Mouse (Mus musculus): Measurements from ENCODE around the gene Kcnb1. TPM values are rescaled to one million over a fixed set of nuclear protein-coding genes. Genes with fewer than 3 reads are reported as not detected.

Gene Kcnb1
- polyA plus RNA-seq, 1 experiment from 2014 or later, result 0.49 TPM

- H3K27me3 ChIP-seq (replicated peaks), result peaks cover 63% of the 10 kb centered on the region
- ATAC-seq (ENCODE audit: extremely low read depth, insufficient number of reproducible peaks, low FRiP score, low TSS enrichment), result no peak
- no peak overlapping the region for H3K9ac ChIP-seq
- H3K9me3 ChIP-seq, result no peaks in the 10 kb centered on the region
- no peak overlapping the region for H3K4me3 ChIP-seq
- 68% methylated on average over 2 of the region's 2 CpGs for WGBS
- H3K27ac ChIP-seq (replicated peaks), result no peak overlapping the region
- no peak overlapping the region for H3K4me2 ChIP-seq
- H3K36me3 ChIP-seq, result no peaks in the 10 kb centered on the region
- H3K4me1 ChIP-seq, result peaks cover 20% of the 10 kb centered on the region
These were observed 4.5 kb downstream of the Kcnb1 start for GRCm38 (mm10) chr2:167185432-167185831.

- no peak overlapping the region for H3K9ac ChIP-seq
- no peaks in the 10 kb centered on the region for H3K4me1 ChIP-seq
- WGBS, result 73% methylated on average over 14 of the region's 14 CpGs
- no peaks in the 10 kb centered on the region for H3K36me3 ChIP-seq
- H3K27ac ChIP-seq (replicated peaks), result no peak overlapping the region
- no peaks in the 10 kb centered on the region for H3K9me3 ChIP-seq
- H3K4me2 ChIP-seq, result no peak overlapping the region
- H3K27me3 ChIP-seq (replicated peaks), result peaks cover 44% of the 10 kb centered on the region
- no peak overlapping the region for H3K4me3 ChIP-seq
- no peak for ATAC-seq (ENCODE audit: extremely low read depth, insufficient number of reproducible peaks, low FRiP score, low TSS enrichment)
These were observed 8.1 kb downstream of the Kcnb1 start for GRCm38 (mm10) chr2:167181662-167182389.

- 70% methylated on average over 8 of the region's 8 CpGs for WGBS
These were observed 8.9 kb downstream of the Kcnb1 start for GRCm38 (mm10) chr2:167181096-167181495.

GRCm38 (mm10) chr2:167179301-167179700 is 10.7 kb downstream of the Kcnb1 start:
- Histone ChIP-seq H3K4me1 (no peaks in the 10 kb centered on the region), H3K36me3 (no peaks in the 10 kb centered on the region), H3K9ac (no peak overlapping the region), H3K4me3 (no peak overlapping the region), H3K27me3 (replicated peaks) (peaks cover 22% of the 10 kb centered on the region; the same call in 1 of the 2 replicates), H3K9me3 (no peaks in the 10 kb centered on the region), H3K4me2 (no peak overlapping the region), H3K27ac (replicated peaks) (no peak overlapping the region)
- no peak for ATAC-seq (ENCODE audit: extremely low read depth, insufficient number of reproducible peaks, low FRiP score, low TSS enrichment)
- WGBS, result 70% methylated on average over 10 of the region's 10 CpGs

More at GRCm38 (mm10) chr2:167181096-167181495, 8.9 kb downstream of the Kcnb1 start:
- Histone ChIP-seq H3K9me3 (no peaks in the 10 kb centered on the region), H3K27me3 (replicated peaks) (peaks cover 37% of the 10 kb centered on the region), H3K4me3 (no peak overlapping the region), H3K4me1 (no peaks in the 10 kb centered on the region), H3K4me2 (no peak overlapping the region), H3K27ac (replicated peaks) (no peak overlapping the region), H3K36me3 (no peaks in the 10 kb centered on the region), H3K9ac (no peak overlapping the region)
- no peak for ATAC-seq (ENCODE audit: extremely low read depth, insufficient number of reproducible peaks, low FRiP score, low TSS enrichment)

GRCm38 (mm10) chr2:167177231-167177641 is 12.7 kb downstream of the Kcnb1 start:
- no peak for ATAC-seq (ENCODE audit: extremely low read depth, insufficient number of reproducible peaks, low FRiP score, low TSS enrichment)
- no peak overlapping the region for H3K4me2 ChIP-seq
- H3K4me3 ChIP-seq, result no peak overlapping the region
- peaks cover 22% of the 10 kb centered on the region; the same call in 1 of the 2 replicates for H3K27me3 ChIP-seq (replicated peaks)
- H3K9ac ChIP-seq, result no peak overlapping the region
- H3K9me3 ChIP-seq, result no peaks in the 10 kb centered on the region
- no peaks in the 10 kb centered on the region for H3K4me1 ChIP-seq
- WGBS, result 62% methylated on average over 10 of the region's 10 CpGs
- no peaks in the 10 kb centered on the region for H3K36me3 ChIP-seq
- no peak overlapping the region for H3K27ac ChIP-seq (replicated peaks)

- no peak overlapping the region for H3K27ac ChIP-seq (replicated peaks)
- H3K36me3 ChIP-seq, result no peaks in the 10 kb centered on the region
- H3K9ac ChIP-seq, result no peak overlapping the region
- no peak for ATAC-seq (ENCODE audit: extremely low read depth, insufficient number of reproducible peaks, low FRiP score, low TSS enrichment)
- no peaks in the 10 kb centered on the region for H3K9me3 ChIP-seq
- H3K4me2 ChIP-seq, result no peak overlapping the region
- H3K4me3 ChIP-seq, result no peak overlapping the region
- WGBS, result 82% methylated on average over 6 of the region's 6 CpGs
- H3K4me1 ChIP-seq, result no peaks in the 10 kb centered on the region
- H3K27me3 ChIP-seq (replicated peaks), result peaks cover 18% of the 10 kb centered on the region; the same call in 1 of the 2 replicates
These were observed 14.7 kb downstream of the Kcnb1 start for GRCm38 (mm10) chr2:167175284-167175683.

- Histone ChIP-seq H3K4me2 (no peak overlapping the region), H3K9ac (no peak overlapping the region), H3K27ac (replicated peaks) (peak overlapping the region; percentile 73), H3K9me3 (no peaks in the 10 kb centered on the region), H3K36me3 (no peaks in the 10 kb centered on the region), H3K4me1 (peaks cover 8% of the 10 kb centered on the region), H3K27me3 (replicated peaks) (peaks cover 11% of the 10 kb centered on the region; the same call in 1 of the 2 replicates), H3K4me3 (no peak overlapping the region)
- 55% methylated on average over 5 of the region's 5 CpGs for WGBS
- ATAC-seq (ENCODE audit: extremely low read depth, insufficient number of reproducible peaks, low FRiP score, low TSS enrichment), result no peak
These were observed 16.7 kb downstream of the Kcnb1 start for GRCm38 (mm10) chr2:167173051-167173875.

GRCm38 (mm10) chr2:167167515-167168212 is 22.3 kb downstream of the Kcnb1 start:
- no peak overlapping the region for H3K4me3 ChIP-seq
- peaks cover 24% of the 10 kb centered on the region for H3K4me1 ChIP-seq
- WGBS, result 38% methylated on average over 11 of the region's 11 CpGs
- no peaks in the 10 kb centered on the region for H3K36me3 ChIP-seq
- ATAC-seq (ENCODE audit: extremely low read depth, insufficient number of reproducible peaks, low FRiP score, low TSS enrichment), result no peak; the same call in 1 of the 2 replicates
- no peaks in the 10 kb centered on the region for H3K9me3 ChIP-seq
- no peak overlapping the region for H3K4me2 ChIP-seq
- no peak overlapping the region for H3K9ac ChIP-seq
- peaks cover 6% of the 10 kb centered on the region; the same call in 1 of the 2 replicates for H3K27me3 ChIP-seq (replicated peaks)
- peak overlapping the region; percentile 59 for H3K27ac ChIP-seq (replicated peaks)

- no peak overlapping the region for H3K4me3 ChIP-seq
- ATAC-seq (ENCODE audit: extremely low read depth, insufficient number of reproducible peaks, low FRiP score, low TSS enrichment), result no peak
- H3K27ac ChIP-seq (replicated peaks), result no peak overlapping the region
- peaks cover 4% of the 10 kb centered on the region; the same call in 1 of the 2 replicates for H3K27me3 ChIP-seq (replicated peaks)
- H3K4me2 ChIP-seq, result no peak overlapping the region
- 71% methylated on average over 9 of the region's 9 CpGs for whole genome bisulfite sequencing
- no peaks in the 10 kb centered on the region for H3K36me3 ChIP-seq
- H3K9ac ChIP-seq, result no peak overlapping the region
- peaks cover 12% of the 10 kb centered on the region for H3K9me3 ChIP-seq
- peaks cover 22% of the 10 kb centered on the region for H3K4me1 ChIP-seq
These were observed 26.4 kb downstream of the Kcnb1 start for GRCm38 (mm10) chr2:167163600-167163999.

- no peak overlapping the region for H3K4me2 ChIP-seq
- no peak overlapping the region for H3K9ac ChIP-seq
- H3K4me1 ChIP-seq, result peaks cover 17% of the 10 kb centered on the region
- H3K36me3 ChIP-seq, result no peaks in the 10 kb centered on the region
- no peak overlapping the region for H3K4me3 ChIP-seq
- peaks cover 4% of the 10 kb centered on the region; the same call in 1 of the 2 replicates for H3K27me3 ChIP-seq (replicated peaks)
- H3K9me3 ChIP-seq, result peaks cover 12% of the 10 kb centered on the region
- H3K27ac ChIP-seq (replicated peaks), result peak overlapping the region; percentile 58
- 84% methylated on average over 10 of the region's 10 CpGs for WGBS
- ATAC-seq (ENCODE audit: extremely low read depth, insufficient number of reproducible peaks, low FRiP score, low TSS enrichment), result no peak
These were observed 26.8 kb downstream of the Kcnb1 start for GRCm38 (mm10) chr2:167163134-167163533.

GRCm38 (mm10) chr2:167162516-167163021 is 27.4 kb downstream of the Kcnb1 start:
- peaks cover 12% of the 10 kb centered on the region for H3K4me1 ChIP-seq
- H3K27me3 ChIP-seq (replicated peaks), result peaks cover 4% of the 10 kb centered on the region; the same call in 1 of the 2 replicates
- no peak overlapping the region for H3K4me2 ChIP-seq
- peaks cover 12% of the 10 kb centered on the region for H3K9me3 ChIP-seq
- H3K36me3 ChIP-seq, result no peaks in the 10 kb centered on the region
- peak overlapping the region; percentile 58 for H3K27ac ChIP-seq (replicated peaks)
- no peak for ATAC-seq (ENCODE audit: extremely low read depth, insufficient number of reproducible peaks, low FRiP score, low TSS enrichment)
- 57% methylated on average over 10 of the region's 10 CpGs for WGBS
- no peak overlapping the region for H3K9ac ChIP-seq
- H3K4me3 ChIP-seq, result no peak overlapping the region
